Mouse (Mus musculus): Measurements from ENCODE around the gene Ubqln1. TPM values are rescaled to one million over a fixed set of nuclear protein-coding genes. Genes with fewer than 3 reads are reported as not detected.

The Ubqln1 gene
- polyA plus RNA-seq, 1 experiment from 2014 or later = 61.4 TPM

DNA sequence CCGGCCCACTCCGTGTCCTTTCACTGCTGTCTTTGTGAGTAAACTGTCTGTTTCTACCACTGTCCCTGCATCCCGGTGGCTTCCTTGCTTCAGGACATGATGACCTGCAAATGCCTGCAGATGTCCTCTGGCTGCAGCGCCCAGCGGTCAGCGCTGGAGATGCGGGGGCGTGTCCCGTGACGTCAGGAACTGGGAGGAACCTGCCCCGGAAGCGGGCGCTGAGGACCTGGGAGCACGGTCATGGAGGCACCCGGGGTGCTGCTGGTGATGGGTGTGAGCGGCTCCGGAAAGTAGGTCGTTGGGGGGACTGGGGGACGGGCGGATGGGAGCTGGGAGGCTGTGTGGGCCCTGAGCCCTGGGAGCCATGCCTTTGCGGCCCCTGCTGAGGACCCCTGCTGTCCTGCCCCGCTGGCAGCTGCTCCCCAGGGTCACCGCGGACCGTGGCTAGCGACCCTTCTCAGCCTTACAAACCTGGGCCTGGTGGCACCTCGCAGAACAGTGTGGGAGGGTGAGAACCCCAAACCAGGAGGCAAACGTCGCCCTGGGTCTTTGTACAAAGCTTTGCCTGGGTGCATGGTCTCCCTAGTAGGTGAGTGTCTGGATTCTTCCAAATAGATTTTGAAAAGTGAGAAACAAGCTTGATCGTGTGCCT is 57.9 kb downstream of the Ubqln1 start, which contains the start of gene Idnk:
Gene Idnk, plus strand, starts transcription at position 203 of the 652 bp plus-strand sequence.
- TF ChIP-seq EP300 (optimal IDR thresholded peaks at IDR 0.05) (no peak), CTCF (IDR thresholded peaks at IDR 0.05; ENCODE audit: low read depth) (peak; percentile 61)
- no peaks in the 10 kb centered on the region for H3K27me3 ChIP-seq (ENCODE audit: control insufficient read depth, insufficient read depth, low read length)
- H3K4me2 ChIP-seq (replicated peaks; ENCODE audit: low read depth) = peak within 1 kb of the TSS; percentile 99
- under 1% methylated on average over 30 of the region's 30 CpGs for WGBS
- no peaks in the 10 kb centered on the region for H3K4me1 ChIP-seq (replicated peaks; ENCODE audit: control insufficient read depth, insufficient read depth)
- peak; percentile 94 for DNase-seq (ENCODE audit: low spot score)
- H3K4me3 ChIP-seq (ENCODE audit: low read depth, low read length) = peak within 1 kb of the TSS; percentile 82
- peak; percentile 93 for ATAC-seq (ENCODE audit: low FRiP score, low TSS enrichment)
- H3K27ac ChIP-seq (replicated peaks) = peak within 1 kb of the TSS; percentile 82
- no peaks in the 10 kb centered on the region for H3K9me3 ChIP-seq (ENCODE audit: control insufficient read depth, low read length)
- H3K36me3 ChIP-seq (ENCODE audit: control insufficient read depth, insufficient read depth, low read length) = peaks cover 10% of the 10 kb centered on the region
- peak within 1 kb of the TSS; percentile 75 for H3K9ac ChIP-seq (ENCODE audit: low read length)

- peak overlapping the region; percentile 75; the same call in 1 of the 2 replicates for H3K9ac ChIP-seq (ENCODE audit: low read length)
- no peak for TF ChIP-seq CTCF (IDR thresholded peaks at IDR 0.05; ENCODE audit: low read depth)
- TF ChIP-seq EP300 (optimal IDR thresholded peaks at IDR 0.05) = no peak
- DNase-seq (ENCODE audit: low spot score) (no peak), ATAC-seq (ENCODE audit: low FRiP score, low TSS enrichment) (no peak)
- no peak overlapping the region for H3K27ac ChIP-seq (replicated peaks)
- no peaks in the 10 kb centered on the region for H3K4me1 ChIP-seq (replicated peaks; ENCODE audit: control insufficient read depth, insufficient read depth)
- H3K9me3 ChIP-seq (ENCODE audit: control insufficient read depth, low read length) = no peaks in the 10 kb centered on the region
- H3K4me2 ChIP-seq (replicated peaks; ENCODE audit: low read depth) = peak overlapping the region; percentile 99
- H3K27me3 ChIP-seq (ENCODE audit: control insufficient read depth, insufficient read depth, low read length) = no peaks in the 10 kb centered on the region
- H3K36me3 ChIP-seq (ENCODE audit: control insufficient read depth, insufficient read depth, low read length) = peaks cover 6% of the 10 kb centered on the region; the same call in 1 of the 2 replicates
- peak overlapping the region; percentile 82 for H3K4me3 ChIP-seq (ENCODE audit: low read depth, low read length)
- WGBS = 17% methylated on average over 8 of the region's 8 CpGs
Measured at GRCm38 (mm10) chr13:58157036-58157435, 58.4 kb downstream of the Ubqln1 start.

DNA sequence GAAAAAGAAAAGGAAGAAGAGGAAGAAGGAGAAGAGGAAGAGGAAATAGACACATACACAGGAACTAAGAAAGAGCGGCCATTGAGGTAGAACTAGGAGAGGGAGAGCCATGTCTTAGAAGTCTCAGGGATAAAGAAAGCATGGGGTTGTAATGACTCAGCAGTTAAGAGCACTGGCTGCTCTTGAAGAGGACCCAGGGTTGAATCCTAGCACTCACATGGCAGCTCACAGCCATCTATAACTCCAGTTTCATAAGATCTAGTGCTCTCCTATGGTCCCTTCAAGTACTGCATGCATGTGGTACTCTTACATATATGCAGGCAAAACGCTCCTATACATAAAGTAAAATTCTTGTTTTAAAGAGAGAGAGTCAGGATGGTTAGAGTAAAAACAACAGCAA is 59.4 kb downstream of the Ubqln1 start:
- WGBS = 91% methylated on average over 2 of the region's 2 CpGs
- no peak for ATAC-seq (ENCODE audit: low FRiP score, low TSS enrichment)
- no peak overlapping the region for H3K9ac ChIP-seq (ENCODE audit: low read length)

GRCm38 (mm10) chr13:58150442-58150841 is 65.0 kb downstream of the Ubqln1 start:
- no peak overlapping the region for H3K4me3 ChIP-seq (ENCODE audit: low read depth, low read length)
- no peak overlapping the region for H3K4me2 ChIP-seq (replicated peaks; ENCODE audit: low read depth)
- no peaks in the 10 kb centered on the region for H3K36me3 ChIP-seq (ENCODE audit: control insufficient read depth, insufficient read depth, low read length)
- WGBS = 71% methylated on average over 11 of the region's 11 CpGs
- no peaks in the 10 kb centered on the region for H3K27me3 ChIP-seq (ENCODE audit: control insufficient read depth, insufficient read depth, low read length)
- ATAC-seq (ENCODE audit: low FRiP score, low TSS enrichment) (no peak), DNase-seq (ENCODE audit: low spot score) (no peak)
- H3K4me1 ChIP-seq (replicated peaks; ENCODE audit: control insufficient read depth, insufficient read depth) = no peaks in the 10 kb centered on the region
- H3K27ac ChIP-seq (replicated peaks) = no peak overlapping the region
- no peak for TF ChIP-seq EP300 (optimal IDR thresholded peaks at IDR 0.05)
- TF ChIP-seq CTCF (IDR thresholded peaks at IDR 0.05; ENCODE audit: low read depth) = no peak
- no peaks in the 10 kb centered on the region for H3K9me3 ChIP-seq (ENCODE audit: control insufficient read depth, low read length)
- H3K9ac ChIP-seq (ENCODE audit: low read length) = no peak overlapping the region

More for the DNA sequence above, 59.4 kb downstream of the Ubqln1 start:
- peaks cover 6% of the 10 kb centered on the region; the same call in 1 of the 2 replicates for H3K36me3 ChIP-seq (ENCODE audit: control insufficient read depth, insufficient read depth, low read length)
- no peaks in the 10 kb centered on the region for H3K4me1 ChIP-seq (replicated peaks; ENCODE audit: control insufficient read depth, insufficient read depth)
- no peak overlapping the region for H3K4me3 ChIP-seq (ENCODE audit: low read depth, low read length)
- H3K4me2 ChIP-seq (replicated peaks; ENCODE audit: low read depth) = no peak overlapping the region
- no peak overlapping the region for H3K27ac ChIP-seq (replicated peaks)
- no peaks in the 10 kb centered on the region for H3K9me3 ChIP-seq (ENCODE audit: control insufficient read depth, low read length)
- TF ChIP-seq CTCF (IDR thresholded peaks at IDR 0.05; ENCODE audit: low read depth) = no peak
- no peak for TF ChIP-seq EP300 (optimal IDR thresholded peaks at IDR 0.05)
- H3K27me3 ChIP-seq (ENCODE audit: control insufficient read depth, insufficient read depth, low read length) = no peaks in the 10 kb centered on the region
- DNase-seq (ENCODE audit: low spot score) = no peak

- TF ChIP-seq EP300 (optimal IDR thresholded peaks at IDR 0.05) (no peak), CTCF (IDR thresholded peaks at IDR 0.05; ENCODE audit: low read depth) (no peak)
- Histone ChIP-seq H3K4me2 (replicated peaks; ENCODE audit: low read depth) (no peak overlapping the region), H3K27me3 (ENCODE audit: control insufficient read depth, insufficient read depth, low read length) (no peaks in the 10 kb centered on the region), H3K27ac (replicated peaks) (no peak overlapping the region), H3K9me3 (ENCODE audit: control insufficient read depth, low read length) (no peaks in the 10 kb centered on the region), H3K4me3 (ENCODE audit: low read depth, low read length) (no peak overlapping the region), H3K36me3 (ENCODE audit: control insufficient read depth, insufficient read depth, low read length) (no peaks in the 10 kb centered on the region), H3K4me1 (replicated peaks; ENCODE audit: control insufficient read depth, insufficient read depth) (no peaks in the 10 kb centered on the region), H3K9ac (ENCODE audit: low read length) (no peak overlapping the region)
- WGBS = 75% methylated on average over 3 of the region's 3 CpGs
- DNase-seq (ENCODE audit: low spot score) = no peak
- ATAC-seq (ENCODE audit: low FRiP score, low TSS enrichment) = no peak
Measured at GRCm38 (mm10) chr13:58149629-58150028, 65.8 kb downstream of the Ubqln1 start.

GRCm38 (mm10) chr13:58149033-58149558 is 66.4 kb downstream of the Ubqln1 start:
- WGBS = 32% methylated on average over 5 of the region's 5 CpGs
- no peak overlapping the region for H3K27ac ChIP-seq (replicated peaks)
- H3K27me3 ChIP-seq (ENCODE audit: control insufficient read depth, insufficient read depth, low read length) = no peaks in the 10 kb centered on the region
- peak; percentile 66; the same call in 1 of the 2 replicates for ATAC-seq (ENCODE audit: low FRiP score, low TSS enrichment)
- peak overlapping the region; percentile 18; the same call in 1 of the 2 replicates for H3K9ac ChIP-seq (ENCODE audit: low read length)
- H3K36me3 ChIP-seq (ENCODE audit: control insufficient read depth, insufficient read depth, low read length) = no peaks in the 10 kb centered on the region
- peak overlapping the region; percentile 39 for H3K4me3 ChIP-seq (ENCODE audit: low read depth, low read length)
- peak; percentile 74 for TF ChIP-seq CTCF (IDR thresholded peaks at IDR 0.05; ENCODE audit: low read depth)
- no peak for TF ChIP-seq EP300 (optimal IDR thresholded peaks at IDR 0.05)
- H3K4me1 ChIP-seq (replicated peaks; ENCODE audit: control insufficient read depth, insufficient read depth) = no peaks in the 10 kb centered on the region
- no peaks in the 10 kb centered on the region for H3K9me3 ChIP-seq (ENCODE audit: control insufficient read depth, low read length)
- DNase-seq (ENCODE audit: low spot score) = peak; percentile 32
- H3K4me2 ChIP-seq (replicated peaks; ENCODE audit: low read depth) = peak overlapping the region; percentile 64

All from stomach, postnatal 0 days (tissue).